Mouse (Mus musculus) spleen, adult 2 months (tissue): ENCODE results near the gene Sart1.

Experiments
- CTCF ChIP-seq: fragments of 200-500 bp; IDR thresholded peaks from 2 replicates; pipeline ENCODE4 v1.5.1; 2011; ENCODE audit warnings: mild to moderate bottlenecking, inconsistent platforms; ENCODE audit not compliant: insufficient read depth, insufficient read length, insufficient replicate concordance; ENCODE audit errors: extremely low read depth
- POLR2A ChIP-seq: fragments of 200-500 bp; IDR thresholded peaks from 2 replicates; pipeline ENCODE4 v1.6.1; 2011; ENCODE audit warnings: low read depth, low read length, inconsistent platforms

GRCm38 (mm10) chr19:5334741-5335140 is 53.8 kb downstream of the Sart1 start:
- TF ChIP-seq POLR2A (no peak), CTCF (no peak)
